Mouse (Mus musculus) brain, embryonic 14.5 days (tissue): Measurements from ENCODE around the gene Gm7075. TPM values are rescaled to one million over a fixed set of nuclear protein-coding genes. Genes with fewer than 3 reads are reported as not detected.

ENCODE experiments used
- DNase-seq: peaks from one replicate; pipeline ENCODE4 v3.0.0-alpha.2; 2011; ENCODE audit warnings: low read depth
- CTCF ChIP-seq: fragments of 200-500 bp; IDR thresholded peaks from 2 replicates; pipeline ENCODE4 v1.5.1; 2012; ENCODE audit warnings: inconsistent platforms, mild to moderate bottlenecking, moderate library complexity, borderline replicate concordance; ENCODE audit not compliant: insufficient read depth, insufficient read length; ENCODE audit errors: extremely low read depth
- POLR2A ChIP-seq: fragments of 200-500 bp; IDR thresholded peaks from 2 replicates; pipeline ENCODE4 v1.6.1; 2012; ENCODE audit warnings: mild to moderate bottlenecking, inconsistent platforms, borderline replicate concordance; ENCODE audit not compliant: poor library complexity, insufficient read depth, insufficient read length, severe bottlenecking; ENCODE audit errors: extremely low read depth
- polyA plus RNA-seq: library from polyadenylated mRNA; depleted of rRNA; stranded (reverse); fragments of >200 nt; gene quantifications from 2 replicates; pipeline ENCODE4 v1.2.3, GENCODE M21; 2012; rRNA removed

The Gm7075 gene
- polyA plus RNA-seq, 1 experiment: not detected

GRCm38 (mm10) chr10:63381498-63382280 is 39.9 kb downstream of the Gm7075 start, which contains the start of gene Sirt1:
TSS of gene Sirt1 (minus strand) at chr10:63381704.
- DNase-seq: peak; percentile 15
- no peak for TF ChIP-seq CTCF
- no peak for TF ChIP-seq POLR2A

- TF ChIP-seq CTCF: no peak
- DNase-seq: no peak
Observed at GRCm38 (mm10) chr10:63378948-63379680, 42.5 kb downstream of the Gm7075 start.

DNA sequence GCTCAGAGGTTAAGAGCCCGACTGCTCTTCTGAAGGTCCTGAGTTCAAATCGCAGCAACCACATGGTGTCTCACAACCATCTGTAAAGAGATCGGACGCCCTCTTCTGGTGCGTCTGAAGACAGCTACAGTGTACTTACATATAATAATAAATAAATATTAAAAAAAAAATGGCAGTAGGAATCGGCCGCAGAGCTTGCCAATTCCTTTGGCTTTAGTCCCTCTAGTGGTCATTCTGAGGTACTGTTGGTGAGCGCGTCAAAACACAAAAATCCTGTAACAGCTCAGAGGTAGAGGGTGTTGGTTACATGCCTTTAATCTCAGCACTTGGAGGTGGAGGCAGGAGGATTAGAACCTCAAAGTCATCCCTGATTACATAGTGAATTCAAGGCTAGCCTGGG is 44.1 kb downstream of the Gm7075 start:
- TF ChIP-seq CTCF (peak; percentile 74; the same call in 1 of the 2 replicates), POLR2A (no peak)
- peak; percentile 74 for DNase-seq

- TF ChIP-seq POLR2A (no peak), CTCF (no peak)
- DNase-seq: no peak
Observed at GRCm38 (mm10) chr10:63376303-63376702, 45.3 kb downstream of the Gm7075 start.

Other genes with a start within 250 kb of the Gm7075 start
- 0.20 and 0.34 TPM in 2 replicates for gene Mypn, start 217.8 kb downstream of the Gm7075 start, polyA plus RNA-seq
- 36.2 and 43.7 TPM in 2 replicates for gene Herc4, start 178.0 kb downstream of the Gm7075 start, polyA plus RNA-seq
- 16.4 and 17.2 TPM in 2 replicates for gene Sirt1, start 40.1 kb downstream of the Gm7075 start, polyA plus RNA-seq
- 9.3 and 11.5 TPM in 2 replicates for gene Dnajc12, start 39.3 kb downstream of the Gm7075 start, polyA plus RNA-seq
- 0.10 and 0.25 TPM in 2 replicates for gene Ctnna3, start 8.3 kb upstream of the Gm7075 start, polyA plus RNA-seq